Mouse (Mus musculus) cerebellum, adult 8-10 months (tissue): ENCODE measurements around the gene Mip.
"Not testable (repeated sequence)": the region's sequence is repeated elsewhere in the genome, so short reads cannot be mapped to it uniquely, and the experiment has no call there.

Experiments
- DNase-seq: peaks from one replicate; pipeline ENCODE4 v3.0.0; 2022

Gene Mip

GRCm38 (mm10) chr10:128250565-128250964 is 24.9 kb downstream of the Mip start:
- DNase-seq = no peak

- no peak for DNase-seq
Observed at GRCm38 (mm10) chr10:128253677-128254255, 28.1 kb downstream of the Mip start, which contains the start of gene Apon. TSS of gene Apon (plus strand) at chr10:128254096.

GRCm38 (mm10) chr10:128255925-128256324 is 30.3 kb downstream of the Mip start:
- no peak for DNase-seq

GRCm38 (mm10) chr10:128256328-128256727 is 30.7 kb downstream of the Mip start:
- DNase-seq = no peak

GRCm38 (mm10) chr10:128258953-128259352 is 33.3 kb downstream of the Mip start:
- no peak for DNase-seq

- no peak for DNase-seq
Observed at GRCm38 (mm10) chr10:128259946-128260345, 34.3 kb downstream of the Mip start.

GRCm38 (mm10) chr10:128260376-128260775 is 34.7 kb downstream of the Mip start:
- not testable (repeated sequence) for DNase-seq

- DNase-seq = no peak
Observed at GRCm38 (mm10) chr10:128262300-128262699, 36.7 kb downstream of the Mip start.

- no peak for DNase-seq
Observed at GRCm38 (mm10) chr10:128263393-128264310, 38.0 kb downstream of the Mip start.

GRCm38 (mm10) chr10:128268371-128268770 is 42.7 kb downstream of the Mip start, which contains the start of gene Apof:
TSS of gene Apof (plus strand) at chr10:128268671.
- no peak for DNase-seq

GRCm38 (mm10) chr10:128269206-128269910 is 43.7 kb downstream of the Mip start:
- no peak for DNase-seq

- peak; percentile 95 for DNase-seq
Observed at GRCm38 (mm10) chr10:128270287-128270841, 44.7 kb downstream of the Mip start, which contains the start of gene Stat2. TSS of gene Stat2 (plus strand) at chr10:128270559.

- no peak for DNase-seq
Observed at GRCm38 (mm10) chr10:128270866-128271265, 45.2 kb downstream of the Mip start.

- DNase-seq = no peak
Observed at GRCm38 (mm10) chr10:128271883-128272282, 46.2 kb downstream of the Mip start.

GRCm38 (mm10) chr10:128272819-128273439 is 47.3 kb downstream of the Mip start:
- DNase-seq = not testable (repeated sequence)

- DNase-seq = not testable (repeated sequence)
Observed at GRCm38 (mm10) chr10:128275374-128275773, 49.7 kb downstream of the Mip start.

- no peak for DNase-seq
Observed at GRCm38 (mm10) chr10:128278158-128278557, 52.5 kb downstream of the Mip start.

- DNase-seq = peak; percentile 13
Observed at GRCm38 (mm10) chr10:128280943-128281342, 55.3 kb downstream of the Mip start.
